Mouse (Mus musculus): ENCODE data around the gene Gpm6b. TPM values are rescaled to one million over a fixed set of nuclear protein-coding genes. Genes with fewer than 3 reads are reported as not detected.
A peak's percentile ranks its signal among the peaks of the same experiment; 100 is the strongest.

Gene Gpm6b
- total RNA-seq (2014; fragmentation: Nextera tagmentation) (not detected in 2 replicates), total RNA-seq (2017) (0.57 TPM in 1 of 2 replicates, not detected in the other)

DNA sequence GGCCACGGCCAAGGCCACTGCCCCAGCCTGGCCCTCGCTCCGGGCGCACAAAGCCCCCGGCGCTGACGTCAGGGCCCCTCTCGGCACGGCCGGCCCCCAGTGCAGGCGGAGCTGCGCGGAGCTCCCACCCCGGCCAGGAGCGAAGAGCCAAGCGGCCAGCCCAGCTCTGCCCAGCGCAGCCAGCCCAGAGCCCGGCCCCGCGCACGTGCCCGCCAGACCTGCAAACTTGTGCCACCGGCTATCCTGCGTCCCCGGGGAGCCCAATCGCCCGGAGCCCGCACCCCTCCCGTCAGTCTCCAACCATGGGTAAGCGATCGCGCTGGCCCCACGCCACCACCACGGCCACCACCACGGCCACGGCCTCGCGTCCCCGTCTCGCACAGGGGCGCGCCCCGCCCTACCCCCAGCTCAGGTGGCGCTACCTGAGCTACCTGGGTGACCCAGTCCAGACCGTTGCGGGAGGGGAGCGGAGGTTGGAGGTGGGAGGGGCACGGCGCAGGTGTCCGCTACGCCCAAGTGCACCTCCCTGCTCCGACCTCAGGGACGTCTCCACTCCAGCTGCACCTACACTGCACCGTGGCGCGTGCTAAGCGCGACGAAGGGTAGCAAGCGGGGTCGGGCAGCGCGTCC lies at the start of gene Gpm6b:
Gpm6b (plus strand) TSS at position 81 of the 630 bp plus-strand sequence.
- ATAC-seq (replicated peaks; ENCODE audit: low FRiP score, low TSS enrichment, poor library complexity, severe bottlenecking): 0 out of 2 replicates have a peak, but pooled peaks have one; percentile 41

DNA sequence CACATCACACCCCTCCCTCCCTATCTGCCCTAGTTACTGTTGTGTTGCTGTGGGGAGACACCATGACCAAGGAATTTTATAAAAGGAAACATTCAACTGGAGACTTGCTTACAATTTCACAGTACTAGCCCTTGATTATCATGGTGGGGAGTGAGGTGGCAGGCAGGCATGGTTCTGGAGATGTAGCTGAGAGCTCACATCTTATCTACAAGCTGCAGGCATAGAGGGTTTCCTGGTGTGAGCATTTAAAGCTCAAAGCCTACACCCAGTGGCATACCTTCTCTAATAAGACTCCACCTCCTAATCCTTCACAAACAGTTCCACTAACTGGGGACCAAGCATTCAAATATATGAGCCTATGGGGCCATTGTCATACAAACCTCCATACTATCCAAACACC lies 42.4 kb upstream of the Gpm6b start:
- ATAC-seq (replicated peaks; ENCODE audit: low FRiP score, low TSS enrichment, poor library complexity, severe bottlenecking): peak; percentile 86

DNA sequence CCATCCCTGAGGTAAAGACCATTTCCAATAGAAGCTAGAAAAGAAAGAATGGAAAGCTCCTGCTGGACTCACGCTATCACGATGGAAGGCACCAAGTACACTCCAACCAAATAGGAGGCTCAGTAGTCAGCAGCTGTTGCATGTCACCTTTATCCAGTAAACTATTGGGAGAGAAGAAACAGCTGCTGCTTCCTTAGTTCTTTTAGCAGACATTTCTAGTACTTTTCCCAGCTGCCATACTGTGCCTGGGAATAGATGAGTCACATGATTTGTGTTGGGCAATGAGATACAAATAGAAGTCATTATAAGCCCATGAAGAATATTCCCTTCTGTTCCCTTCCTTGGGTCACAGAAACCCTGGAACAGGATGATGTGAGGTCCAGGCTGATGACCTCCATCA lies 40.4 kb upstream of the Gpm6b start:
- ATAC-seq (replicated peaks; ENCODE audit: low FRiP score, low TSS enrichment, poor library complexity, severe bottlenecking): no peak

DNA sequence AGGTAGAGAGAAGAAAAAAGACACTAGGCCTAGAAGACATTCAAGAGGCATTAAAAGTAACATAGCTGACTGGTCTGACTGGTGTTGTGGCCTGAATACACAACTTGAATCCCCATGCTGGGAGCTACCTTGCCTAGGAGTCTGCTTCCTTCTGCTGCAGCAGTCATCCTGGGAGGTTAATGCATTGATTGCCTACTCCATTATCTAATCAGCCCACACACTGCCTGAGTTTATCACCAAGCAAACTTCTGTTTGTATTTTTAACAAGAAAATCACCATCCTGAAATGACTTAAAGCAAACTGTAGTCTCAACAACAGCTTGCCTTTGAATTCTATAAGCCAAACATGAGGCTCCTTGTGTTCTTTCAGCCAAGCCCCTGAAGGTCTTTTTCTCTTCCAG lies 38.9 kb upstream of the Gpm6b start:
- peak; percentile 55; the same call in 1 of the 2 replicates for ATAC-seq (replicated peaks; ENCODE audit: low FRiP score, low TSS enrichment, poor library complexity, severe bottlenecking)

DNA sequence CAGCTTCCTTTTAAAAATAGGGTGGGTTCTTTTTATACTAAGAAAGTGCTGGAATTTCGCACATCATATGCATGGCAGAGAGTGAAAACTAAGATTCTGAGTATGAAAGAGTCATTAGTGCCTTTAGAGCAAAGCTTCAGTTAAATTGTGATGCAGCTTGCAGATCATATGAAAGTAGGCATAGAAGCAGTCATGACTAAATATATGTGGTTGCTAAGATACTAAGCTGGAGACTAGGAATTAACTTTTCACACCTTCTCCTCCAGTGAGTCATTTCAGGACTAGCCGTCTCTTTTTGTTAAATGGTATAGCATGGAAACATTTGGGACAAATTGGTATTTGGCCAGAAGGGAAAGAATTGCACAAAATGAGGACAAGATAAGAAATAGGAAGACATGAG lies 24.1 kb upstream of the Gpm6b start:
- ATAC-seq (replicated peaks; ENCODE audit: low FRiP score, low TSS enrichment, poor library complexity, severe bottlenecking): no peak

DNA sequence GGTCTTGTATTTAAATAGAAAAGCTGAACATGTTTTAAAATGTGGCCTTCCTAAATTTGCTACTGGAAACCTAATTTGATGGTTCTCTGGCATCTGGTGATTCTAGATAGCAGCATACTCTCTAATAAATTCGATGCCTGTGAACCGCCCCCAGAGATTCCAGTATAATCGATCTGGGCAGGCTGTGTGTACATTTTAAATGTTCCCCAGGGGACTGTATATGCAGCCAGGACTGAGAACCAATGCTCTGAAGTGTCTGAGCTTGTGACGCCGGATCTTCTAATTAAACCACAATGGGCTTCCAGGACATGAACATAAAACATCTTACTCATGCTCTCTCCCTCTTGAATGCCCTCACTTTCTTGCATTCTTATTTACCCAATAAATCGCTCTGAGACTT lies 22.5 kb upstream of the Gpm6b start:
- ATAC-seq (replicated peaks; ENCODE audit: low FRiP score, low TSS enrichment, poor library complexity, severe bottlenecking): no peak

DNA sequence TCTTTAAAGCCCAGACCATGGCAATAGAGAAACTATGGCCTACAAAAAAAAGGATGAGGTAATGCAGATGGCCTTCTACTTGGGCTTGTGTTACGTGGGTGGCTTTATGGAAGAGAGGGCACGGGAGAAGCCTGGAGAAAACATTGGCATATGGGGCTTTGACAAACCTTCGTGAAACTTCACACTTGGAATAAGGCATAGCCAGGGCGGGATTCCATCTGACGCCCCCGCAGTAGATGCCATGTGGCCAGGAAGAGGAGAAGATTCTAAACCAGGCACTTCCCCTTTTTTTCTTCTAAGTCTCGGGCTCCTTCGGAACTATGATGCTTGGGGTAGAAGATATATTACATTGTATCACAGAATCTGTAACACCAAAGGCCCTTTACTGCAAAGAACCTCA lies 22.0 kb upstream of the Gpm6b start:
- no peak for ATAC-seq (replicated peaks; ENCODE audit: low FRiP score, low TSS enrichment, poor library complexity, severe bottlenecking)

DNA sequence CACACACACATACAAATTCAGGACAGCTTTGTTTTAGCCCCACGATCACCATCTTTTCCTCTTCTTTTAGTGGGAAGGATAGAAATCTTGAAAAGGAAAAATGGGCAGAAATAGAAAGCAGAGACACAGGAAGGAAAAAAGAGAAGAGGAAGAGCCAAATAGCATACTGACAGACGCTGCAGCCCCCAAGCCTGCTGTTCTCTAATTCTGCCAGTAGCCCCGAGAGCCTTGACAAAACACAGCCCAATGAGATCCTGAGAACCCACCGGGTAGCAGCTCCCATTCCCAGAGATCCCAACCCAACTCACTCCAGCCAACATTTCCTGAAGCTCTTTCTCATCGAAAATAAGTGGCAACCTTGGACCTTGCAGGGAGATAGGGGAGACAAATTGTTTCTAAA lies 19.4 kb upstream of the Gpm6b start:
- ATAC-seq (replicated peaks; ENCODE audit: low FRiP score, low TSS enrichment, poor library complexity, severe bottlenecking): no peak

DNA sequence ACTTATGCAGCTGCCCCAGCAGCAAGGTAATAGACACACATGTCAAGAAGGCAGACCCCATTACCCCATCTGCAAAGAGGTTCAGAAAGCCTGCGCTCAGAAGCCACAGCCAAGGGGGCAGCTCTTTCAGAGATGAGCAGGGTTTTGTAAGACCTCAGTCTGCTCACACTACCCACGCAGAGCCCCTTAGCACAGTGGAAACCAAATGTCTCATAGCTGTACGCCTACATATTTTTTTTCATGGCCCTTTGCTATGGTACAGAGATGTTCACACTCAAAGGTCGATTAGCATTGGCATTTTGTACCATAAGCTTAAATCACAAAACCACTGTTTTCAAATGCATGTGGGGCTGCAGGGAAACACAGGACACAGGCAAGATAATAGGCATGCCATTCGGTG lies 11.9 kb upstream of the Gpm6b start:
- no peak for ATAC-seq (replicated peaks; ENCODE audit: low FRiP score, low TSS enrichment, poor library complexity, severe bottlenecking)

DNA sequence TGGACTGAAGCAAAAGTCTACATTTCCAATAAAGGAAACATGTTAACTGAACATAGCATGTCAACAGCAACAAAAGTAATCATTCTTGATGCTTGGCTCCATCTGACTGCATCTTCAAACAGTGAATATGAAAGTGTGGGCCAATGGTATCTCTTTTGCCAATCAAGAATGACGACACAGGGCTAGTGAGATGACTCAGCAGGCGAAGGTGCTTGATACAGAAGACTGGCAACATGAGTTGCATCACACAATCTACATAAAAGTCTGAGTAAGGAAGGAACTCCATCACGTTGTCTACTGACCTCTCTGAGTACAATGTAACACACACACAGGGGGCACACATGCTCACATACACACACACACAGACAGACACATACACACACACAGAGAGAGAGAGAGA lies 9.0 kb upstream of the Gpm6b start:
- ATAC-seq (replicated peaks; ENCODE audit: low FRiP score, low TSS enrichment, poor library complexity, severe bottlenecking): no peak

DNA sequence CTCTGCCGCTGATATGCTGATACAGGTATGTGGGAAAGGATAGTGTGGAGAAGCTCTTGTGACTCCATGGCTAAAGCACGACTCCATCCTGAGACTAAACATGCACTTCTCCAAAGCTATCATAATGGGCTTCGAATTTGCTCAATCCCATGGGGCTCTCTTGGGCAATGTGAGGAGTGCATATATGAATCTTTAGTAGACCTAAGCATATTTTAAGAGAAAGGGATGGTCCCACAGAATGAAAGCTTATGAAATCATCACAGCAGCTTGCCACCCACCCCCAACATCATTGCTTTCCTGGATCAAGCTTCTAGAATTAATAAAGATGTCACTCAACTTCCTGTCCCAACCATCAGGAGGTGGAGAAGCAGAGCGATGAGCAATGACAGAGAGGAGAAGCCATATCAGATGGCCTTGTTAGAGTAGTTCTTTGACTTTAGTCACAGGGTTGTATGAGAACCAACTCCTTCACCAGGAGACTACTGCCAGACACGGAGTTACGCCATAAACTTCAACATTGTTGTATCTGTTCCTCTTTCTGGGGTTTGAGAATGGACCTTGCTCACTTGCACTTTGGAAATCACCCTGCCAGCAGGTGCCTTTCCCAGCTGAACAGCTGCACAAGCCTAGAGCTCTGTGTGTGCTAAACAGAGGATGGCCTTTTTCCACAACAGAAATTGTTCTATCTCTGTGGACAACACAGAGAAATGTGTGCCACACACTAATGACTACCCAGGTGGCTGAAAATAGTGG lies 8.0 kb upstream of the Gpm6b start:
- no peak for ATAC-seq (replicated peaks; ENCODE audit: low FRiP score, low TSS enrichment, poor library complexity, severe bottlenecking)

DNA sequence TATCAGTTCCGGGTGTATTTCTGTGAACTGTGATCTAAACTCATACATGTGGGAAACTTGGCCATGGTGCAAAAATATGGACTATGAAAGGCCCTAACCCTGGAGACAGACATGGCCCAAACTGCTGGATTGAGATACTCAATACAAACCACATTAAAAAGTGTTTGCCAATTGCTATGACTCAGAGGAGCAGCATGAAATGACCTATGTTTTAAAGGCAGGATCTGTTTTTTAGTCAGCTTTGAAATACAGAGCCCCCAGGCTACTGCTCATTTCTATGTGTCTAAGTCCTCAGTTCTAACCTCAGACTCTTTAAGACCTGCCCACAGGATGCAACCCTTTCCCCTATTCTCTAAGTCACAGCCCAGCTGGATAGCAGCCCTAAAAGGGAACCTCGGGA lies 2.6 kb upstream of the Gpm6b start:
- ATAC-seq (replicated peaks; ENCODE audit: low FRiP score, low TSS enrichment, poor library complexity, severe bottlenecking): no peak

DNA sequence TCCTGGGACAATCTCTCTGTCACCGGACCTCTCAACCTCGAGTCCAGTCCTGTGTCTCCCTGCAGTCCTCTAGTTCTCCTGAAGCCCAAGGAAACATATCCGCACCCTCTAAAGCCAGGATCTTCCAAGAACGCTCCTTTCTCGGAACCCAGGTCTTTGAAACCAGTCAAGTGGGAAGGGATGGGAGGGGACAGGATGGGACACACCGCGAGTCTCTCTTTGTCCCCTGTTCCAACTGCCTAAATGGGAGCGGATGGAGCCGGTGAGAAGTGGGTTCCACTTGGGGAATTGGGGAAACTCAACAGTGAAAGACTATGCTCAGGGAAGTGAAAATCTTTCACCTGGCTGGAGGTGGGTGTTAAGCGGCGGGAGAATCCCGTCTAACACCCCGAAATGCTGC lies 809 bp downstream of the Gpm6b start:
- ATAC-seq (replicated peaks; ENCODE audit: low FRiP score, low TSS enrichment, poor library complexity, severe bottlenecking): no peak

DNA sequence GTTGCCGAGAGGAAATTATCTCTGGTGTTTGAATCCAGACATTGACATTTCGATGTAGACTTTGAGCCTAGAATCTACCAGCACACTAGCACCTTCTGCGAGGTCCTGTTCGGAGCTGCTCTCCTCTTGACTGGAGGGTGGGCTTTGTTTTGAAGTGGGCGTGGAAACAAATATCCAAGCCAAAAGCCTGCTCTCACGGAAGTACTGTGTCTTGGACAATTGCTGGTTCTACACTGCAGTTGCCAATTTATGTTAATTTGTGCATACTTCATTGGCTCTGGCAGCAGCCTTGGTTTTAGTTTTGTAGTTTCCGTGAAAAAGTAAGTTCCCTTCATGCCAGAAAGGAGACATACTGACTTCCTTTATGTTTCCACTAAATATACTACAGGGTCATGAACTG lies 2.0 kb downstream of the Gpm6b start:
- no peak for ATAC-seq (replicated peaks; ENCODE audit: low FRiP score, low TSS enrichment, poor library complexity, severe bottlenecking)

DNA sequence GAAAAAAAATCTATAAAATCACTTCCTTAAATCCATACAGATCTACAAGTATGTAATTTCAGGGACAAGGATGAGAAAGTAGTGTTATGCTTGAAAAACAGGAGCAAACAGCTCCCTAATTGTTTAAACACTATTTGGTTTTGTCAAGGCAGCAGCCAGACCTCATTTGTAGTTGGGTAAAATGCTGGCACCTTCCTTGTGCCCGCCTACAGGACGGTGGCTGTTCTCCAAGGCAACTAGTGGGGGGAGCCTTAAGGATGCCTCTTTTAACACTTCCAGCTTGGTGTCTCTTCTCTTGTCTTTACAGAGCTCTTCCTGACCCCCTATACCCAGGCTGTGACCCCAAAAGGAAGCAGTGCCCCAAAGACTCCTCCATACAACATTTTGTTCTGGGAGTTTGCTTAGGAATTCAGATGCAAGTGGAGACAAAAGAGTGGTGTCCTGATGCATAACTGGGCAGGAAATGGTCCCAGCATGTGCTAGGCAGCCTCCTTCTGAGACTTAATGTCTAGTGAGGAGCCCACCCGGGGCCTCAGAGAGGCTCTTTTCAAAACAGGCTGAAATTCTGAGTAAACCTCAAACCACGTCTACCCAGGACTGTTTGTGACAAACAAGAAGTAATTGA lies 4.7 kb downstream of the Gpm6b start:
- no peak for ATAC-seq (replicated peaks; ENCODE audit: low FRiP score, low TSS enrichment, poor library complexity, severe bottlenecking)

DNA sequence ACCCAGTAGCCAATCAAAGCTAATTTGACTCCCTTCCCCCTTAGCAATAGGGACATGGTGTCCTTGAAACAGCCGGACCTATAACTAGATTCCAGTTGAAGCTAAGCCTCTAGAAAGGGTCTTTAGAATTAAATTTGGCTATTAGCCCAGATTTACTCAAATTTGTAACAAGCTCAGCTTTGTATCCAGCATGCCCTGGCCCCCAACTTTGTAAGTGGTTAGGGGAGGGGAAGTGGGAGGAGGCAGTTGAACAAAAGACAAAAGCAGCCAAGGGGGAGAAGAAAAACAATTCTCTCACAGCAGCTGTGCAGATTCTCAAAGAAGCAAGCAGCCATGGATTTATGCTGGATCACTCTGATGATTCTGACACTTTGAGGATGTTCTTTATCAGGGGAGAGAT lies 32.8 kb downstream of the Gpm6b start:
- ATAC-seq (replicated peaks; ENCODE audit: low FRiP score, low TSS enrichment, poor library complexity, severe bottlenecking): no peak

DNA sequence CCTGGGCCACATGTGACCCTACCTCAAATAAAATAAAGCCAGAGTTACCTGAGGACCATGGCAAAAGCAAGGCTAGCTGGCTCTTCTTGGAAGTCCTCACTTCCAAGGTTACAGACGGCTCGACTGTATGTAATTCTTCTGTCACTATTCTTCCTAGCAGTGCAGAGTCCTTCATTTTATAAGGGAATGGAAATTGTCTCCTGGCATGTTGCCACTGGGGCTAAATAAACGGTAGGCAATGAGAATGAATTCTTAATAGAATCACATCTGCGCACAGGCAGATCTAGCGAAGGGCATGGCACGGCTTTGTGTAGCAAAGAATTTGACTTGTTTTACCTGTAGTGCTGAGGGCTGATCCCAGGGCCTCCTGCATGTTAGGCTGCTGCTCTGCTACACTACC lies 33.9 kb downstream of the Gpm6b start:
- no peak for ATAC-seq (replicated peaks; ENCODE audit: low FRiP score, low TSS enrichment, poor library complexity, severe bottlenecking)

DNA sequence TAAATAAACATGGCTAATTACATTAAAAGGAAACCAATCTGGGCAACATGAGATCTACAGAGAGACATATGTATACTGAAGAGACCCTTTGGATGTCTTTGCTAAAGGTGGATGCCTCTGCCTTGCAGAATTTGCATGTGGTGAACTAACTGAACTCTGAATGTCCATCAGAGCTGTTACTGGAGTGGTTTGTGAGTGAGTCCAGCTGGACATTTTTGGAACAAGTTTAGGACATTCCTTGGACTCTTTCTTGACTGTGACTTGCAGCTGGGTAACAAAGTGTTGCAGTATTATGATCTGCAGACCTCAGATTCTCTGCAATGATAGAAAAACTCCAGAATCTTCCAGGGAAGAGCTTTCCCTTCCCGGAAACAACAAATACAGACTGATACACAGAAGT lies 41.1 kb downstream of the Gpm6b start:
- no peak for ATAC-seq (replicated peaks; ENCODE audit: low FRiP score, low TSS enrichment, poor library complexity, severe bottlenecking)

DNA sequence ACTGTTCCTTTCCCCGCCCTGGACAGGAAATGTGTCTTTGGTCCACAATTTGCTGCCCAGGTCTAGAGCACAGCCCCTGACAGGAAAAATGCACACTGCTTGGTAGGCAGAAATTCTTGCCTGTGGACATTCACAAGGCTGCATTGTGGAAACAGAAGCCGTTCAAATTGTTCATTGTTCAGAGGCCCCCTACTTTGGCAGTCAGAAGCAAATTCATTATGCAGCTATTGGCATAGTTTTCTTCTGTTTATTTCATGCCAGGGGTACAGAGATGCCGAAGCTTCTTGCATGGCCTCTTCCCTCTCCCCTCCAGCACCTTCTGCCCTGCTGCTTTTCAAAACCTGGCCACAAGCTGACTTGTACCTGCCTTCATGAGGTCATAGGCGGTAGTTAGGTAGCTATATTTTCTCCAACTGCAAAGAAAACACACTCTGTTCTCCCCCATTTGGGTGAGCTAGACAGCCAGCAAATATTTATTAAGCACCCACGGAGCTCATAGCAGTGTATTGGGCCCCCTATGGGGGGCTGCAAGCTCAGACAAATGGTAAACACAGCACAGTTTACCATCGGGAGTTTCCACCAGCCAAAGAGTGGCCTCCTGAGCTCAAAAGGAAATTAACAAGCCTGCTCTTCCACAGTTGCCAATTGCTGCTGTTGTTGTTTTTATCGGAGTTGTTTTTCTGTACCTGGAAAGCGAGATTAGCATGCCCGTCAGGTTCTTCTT lies 48.2 kb downstream of the Gpm6b start:
- no peak for ATAC-seq (replicated peaks; ENCODE audit: low FRiP score, low TSS enrichment, poor library complexity, severe bottlenecking)

DNA sequence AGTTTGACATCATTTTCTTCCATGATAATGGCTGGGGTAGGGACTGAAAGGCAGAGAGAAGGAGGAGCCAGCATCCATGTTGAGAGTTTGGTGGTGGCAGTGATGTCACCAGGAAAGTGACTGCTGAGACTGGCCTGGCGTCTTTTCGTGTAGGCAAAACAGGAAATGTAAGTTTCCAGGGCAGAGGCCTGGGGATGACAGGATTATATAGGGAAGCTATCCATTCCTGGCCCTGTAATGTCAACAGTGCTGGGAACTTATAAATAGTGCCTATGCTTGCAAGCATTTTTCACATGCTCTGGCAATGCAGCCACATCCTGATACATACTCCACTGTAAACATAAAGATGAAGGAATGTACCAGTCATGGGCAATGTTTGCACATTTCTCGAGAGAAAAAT lies 52.6 kb downstream of the Gpm6b start:
- ATAC-seq (replicated peaks; ENCODE audit: low FRiP score, low TSS enrichment, poor library complexity, severe bottlenecking): no peak

All from megakaryocyte-erythroid progenitor cell, adult 5-6 weeks (primary cell).